Mouse (Mus musculus) heart, postnatal 0 days (tissue): Measurements from ENCODE around the gene Zfp764.
A peak's percentile ranks its signal among the peaks of the same experiment; 100 is the strongest.
"Not testable (repeated sequence)": the region's sequence is repeated elsewhere in the genome, so short reads cannot be mapped to it uniquely, and the experiment has no call there.

Experiments used
- CTCF ChIP-seq: IDR thresholded peaks from 2 replicates; pipeline ENCODE4 v1.5.1; 2016; ENCODE audit warnings: antibody characterized with exemption, control low read depth, low read depth
- EP300 ChIP-seq: IDR thresholded peaks from 2 replicates; pipeline ENCODE4 v1.6.1; 2016; ENCODE audit warnings: antibody characterized with exemption, low read depth

GRCm38 (mm10) chr7:127406002-127406987 is at the start of gene Zfp764:
- TF ChIP-seq CTCF: peak; percentile 74
- TF ChIP-seq EP300: not testable (repeated sequence)
